Mouse (Mus musculus): ENCODE measurements around the gene Fam110c. TPM values are rescaled to one million over a fixed set of nuclear protein-coding genes. Genes with fewer than 3 reads are reported as not detected.

Gene Fam110c
- polyA plus RNA-seq, 1 experiment from 2014 or later, result 0.23 TPM

- H3K36me3 ChIP-seq (ENCODE audit: control insufficient read depth, insufficient read depth, low read length), result no peaks in the 10 kb centered on the region
- no peak overlapping the region for H3K27ac ChIP-seq (ENCODE audit: low read depth, low read length)
- DNase-seq (ENCODE audit: low spot score) (no peak), ATAC-seq (replicated peaks; ENCODE audit: low FRiP score) (no peak)
- no peaks in the 10 kb centered on the region for H3K27me3 ChIP-seq (ENCODE audit: control insufficient read depth, insufficient read depth, low read length)
- no peaks in the 10 kb centered on the region for H3K9me3 ChIP-seq (ENCODE audit: control insufficient read depth, low read length)
- no peaks in the 10 kb centered on the region for H3K4me1 ChIP-seq (replicated peaks; ENCODE audit: control insufficient read depth, insufficient read depth, low read length)
- H3K4me3 ChIP-seq (ENCODE audit: low read depth, low read length), result no peak overlapping the region
- no peak overlapping the region for H3K4me2 ChIP-seq (ENCODE audit: low read depth, low read length, severe bottlenecking)
- 77% methylated on average over 6 of the region's 6 CpGs for WGBS
- no peak overlapping the region for H3K9ac ChIP-seq (ENCODE audit: low read length)
Measured at GRCm38 (mm10) chr12:31122892-31123622, 49.4 kb downstream of the Fam110c start.

GRCm38 (mm10) chr12:31126071-31126470, 52.4 kb downstream of the Fam110c start:
- 50% methylated on average over 1 of the region's 1 CpGs for WGBS
- Histone ChIP-seq H3K36me3 (ENCODE audit: control insufficient read depth, insufficient read depth, low read length) (no peaks in the 10 kb centered on the region), H3K27me3 (ENCODE audit: control insufficient read depth, insufficient read depth, low read length) (no peaks in the 10 kb centered on the region), H3K9me3 (ENCODE audit: control insufficient read depth, low read length) (no peaks in the 10 kb centered on the region), H3K4me2 (ENCODE audit: low read depth, low read length, severe bottlenecking) (no peak overlapping the region), H3K27ac (ENCODE audit: low read depth, low read length) (no peak overlapping the region), H3K9ac (ENCODE audit: low read length) (no peak overlapping the region), H3K4me3 (ENCODE audit: low read depth, low read length) (no peak overlapping the region), H3K4me1 (replicated peaks; ENCODE audit: control insufficient read depth, insufficient read depth, low read length) (no peaks in the 10 kb centered on the region)
- ATAC-seq (replicated peaks; ENCODE audit: low FRiP score) (no peak), DNase-seq (ENCODE audit: low spot score) (no peak)

GRCm38 (mm10) chr12:31129548-31129947, 55.9 kb downstream of the Fam110c start:
- WGBS, result 89% methylated on average over 4 of the region's 4 CpGs
- no peak for ATAC-seq (replicated peaks; ENCODE audit: low FRiP score)
- no peak for DNase-seq (ENCODE audit: low spot score)

More at GRCm38 (mm10) chr12:31129548-31129947, 55.9 kb downstream of the Fam110c start:
- Histone ChIP-seq H3K27me3 (ENCODE audit: control insufficient read depth, insufficient read depth, low read length) (no peaks in the 10 kb centered on the region), H3K4me1 (replicated peaks; ENCODE audit: control insufficient read depth, insufficient read depth, low read length) (no peaks in the 10 kb centered on the region), H3K9ac (ENCODE audit: low read length) (no peak overlapping the region), H3K4me2 (ENCODE audit: low read depth, low read length, severe bottlenecking) (no peak overlapping the region), H3K4me3 (ENCODE audit: low read depth, low read length) (no peak overlapping the region), H3K27ac (ENCODE audit: low read depth, low read length) (no peak overlapping the region), H3K36me3 (ENCODE audit: control insufficient read depth, insufficient read depth, low read length) (no peaks in the 10 kb centered on the region), H3K9me3 (ENCODE audit: control insufficient read depth, low read length) (no peaks in the 10 kb centered on the region)

Other genes with a start within 250 kb of the Fam110c start
- gene Alkal2, start 189.5 kb upstream of the Fam110c start, polyA plus RNA-seq (2014; fragmentation: Nextera tagmentation; extraction: Ambion mirVana), result 3.4 and 5.0 TPM in 2 replicates
- 196 and 197 TPM in 2 replicates for gene Acp1, start 162.3 kb upstream of the Fam110c start, polyA plus RNA-seq (2014; fragmentation: Nextera tagmentation; extraction: Ambion mirVana)
- 18.2 TPM in 2 replicates for gene Sh3yl1, start 162.2 kb upstream of the Fam110c start, polyA plus RNA-seq (2014; fragmentation: Nextera tagmentation; extraction: Ambion mirVana)
- not detected in 2 replicates for gene Gm6993, start 166.9 kb downstream of the Fam110c start, polyA plus RNA-seq (2014; fragmentation: Nextera tagmentation; extraction: Ambion mirVana)
- gene Lamb1, start 191.4 kb downstream of the Fam110c start, polyA plus RNA-seq (2014; fragmentation: Nextera tagmentation; extraction: Ambion mirVana), result 22.4 and 24.4 TPM in 2 replicates